Mouse (Mus musculus) forebrain, postnatal 0 days (tissue): Measurements from ENCODE around the gene Icam4. TPM values are rescaled to one million over a fixed set of nuclear protein-coding genes. Genes with fewer than 3 reads are reported as not detected.

ENCODE experiments used
- ATAC-seq: fragments of 200-750 bp; cut with Nextera tagmentation; 2 replicates; pipeline ENCODE4 v1.8.0; 2017; ENCODE audit warnings: mild to moderate bottlenecking, moderate library complexity
- DNase-seq: peaks from one replicate; pipeline ENCODE4 v3.0.0-alpha.2; 2015
- H3K27ac ChIP-seq: fragments of 300-500 bp; sonication (generic); 2 replicates; pipeline ENCODE4 v1.5.1; 2014; ENCODE audit warnings: low read depth, mild to moderate bottlenecking, antibody characterized with exemption, low read length, moderate library complexity, mixed read lengths
- H3K27me3 ChIP-seq: fragments of 300-500 bp; sonication (generic); 2 replicates; pipeline ENCODE4 v1.6.1; 2014; ENCODE audit warnings: mild to moderate bottlenecking, low read length, mixed read lengths; ENCODE audit not compliant: insufficient read depth
- H3K36me3 ChIP-seq: fragments of 300-500 bp; sonication (generic); 2 replicates; pipeline ENCODE4 v1.6.1; 2014; ENCODE audit warnings: mild to moderate bottlenecking, moderate library complexity; ENCODE audit not compliant: insufficient read depth
- H3K4me1 ChIP-seq: fragments of 300-500 bp; sonication (generic); 2 replicates; pipeline ENCODE4 v1.6.1; 2014; ENCODE audit warnings: antibody characterized with exemption; ENCODE audit not compliant: insufficient read depth
- H3K4me2 ChIP-seq: fragments of 300-500 bp; sonication (generic); 2 replicates; pipeline ENCODE4 v1.6.1; 2014; ENCODE audit warnings: low read depth, mild to moderate bottlenecking, moderate library complexity
- H3K4me3 ChIP-seq: fragments of 300-500 bp; sonication (generic); 2 replicates; pipeline ENCODE4 v1.5.1; 2014; ENCODE audit warnings: low read depth, low read length, mixed read lengths
- H3K9ac ChIP-seq: fragments of 300-500 bp; sonication (generic); 2 replicates; pipeline ENCODE4 v1.6.1; 2014; ENCODE audit warnings: mild to moderate bottlenecking
- H3K9me3 ChIP-seq: fragments of 300-500 bp; sonication (generic); 2 replicates; pipeline ENCODE4 v1.6.1; 2016; ENCODE audit warnings: low read length
- CTCF ChIP-seq: sonication (generic); IDR thresholded peaks from 2 replicates; pipeline ENCODE4 v1.5.1; 2016; ENCODE audit warnings: antibody characterized with exemption, control low read depth, low read depth
- WGBS: fragments of 180-500 bp; shearing (Covaris S2); extraction: QIAGEN DNeasy Blood & Tissue Kit; methylation state at CpG from one replicate; pipeline ENCODE4 v1.1.7; 2014; 5-methylcytosine and 5-hydroxymethylcytosine counted together
- polyA plus RNA-seq: library from polyadenylated mRNA; unstranded; fragments of >200 nt; fragmentation: Nextera tagmentation; extraction: Ambion mirVana; gene quantifications from 2 replicates; pipeline ENCODE4 v1.2.1, GENCODE M21; 2015
- total RNA-seq: library from RNA; depleted of rRNA; stranded (reverse); fragments of >200 nt; gene quantifications from 2 replicates; pipeline ENCODE4 v1.2.3, GENCODE M21; 2014

Gene Icam4
- total and polyA plus RNA-seq, 2 experiments from 2014 or later = not detected

DNA sequence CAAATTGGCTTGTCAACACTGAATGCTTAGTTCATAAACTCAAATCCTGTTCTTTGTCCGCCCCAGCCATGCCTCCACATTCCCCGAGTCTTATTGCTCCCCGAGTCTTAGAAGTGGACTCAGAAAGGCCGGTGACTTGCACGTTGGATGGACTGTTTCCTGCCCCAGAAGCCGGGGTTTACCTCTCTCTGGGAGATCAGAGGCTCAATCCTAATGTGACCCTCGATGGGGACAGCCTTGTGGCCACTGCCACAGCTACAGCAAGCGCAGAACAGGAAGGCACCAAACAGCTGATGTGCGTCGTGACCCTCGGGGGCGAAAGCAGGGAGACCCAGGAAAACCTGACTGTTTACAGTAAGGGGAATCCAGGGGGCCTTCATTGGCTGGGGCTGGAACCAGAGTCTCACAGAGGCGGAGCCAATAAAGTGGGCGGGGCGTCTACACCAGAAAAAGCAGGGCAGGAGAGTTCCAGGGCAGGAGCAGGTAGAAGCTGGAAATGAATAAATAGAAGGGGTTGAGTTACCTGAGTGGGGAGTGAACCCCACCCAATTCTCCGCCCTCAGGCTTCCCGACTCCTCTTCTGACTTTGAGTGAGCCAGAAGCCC lies 5.4 kb downstream of the Icam4 start:
- Histone ChIP-seq H3K36me3 (no peaks in the 10 kb centered on the region), H3K9ac (no peak overlapping the region), H3K27ac (no peak overlapping the region), H3K27me3 (peaks cover 64% of the 10 kb centered on the region), H3K9me3 (no peaks in the 10 kb centered on the region), H3K4me3 (no peak overlapping the region), H3K4me2 (0 out of 2 replicates have a peak overlapping the region, but pooled peaks have one; percentile 2), H3K4me1 (peaks cover 13% of the 10 kb centered on the region)
- ATAC-seq (no peak), DNase-seq (no peak)
- WGBS = 7% methylated on average over 17 of the region's 17 CpGs
- no peak for TF ChIP-seq CTCF

DNA sequence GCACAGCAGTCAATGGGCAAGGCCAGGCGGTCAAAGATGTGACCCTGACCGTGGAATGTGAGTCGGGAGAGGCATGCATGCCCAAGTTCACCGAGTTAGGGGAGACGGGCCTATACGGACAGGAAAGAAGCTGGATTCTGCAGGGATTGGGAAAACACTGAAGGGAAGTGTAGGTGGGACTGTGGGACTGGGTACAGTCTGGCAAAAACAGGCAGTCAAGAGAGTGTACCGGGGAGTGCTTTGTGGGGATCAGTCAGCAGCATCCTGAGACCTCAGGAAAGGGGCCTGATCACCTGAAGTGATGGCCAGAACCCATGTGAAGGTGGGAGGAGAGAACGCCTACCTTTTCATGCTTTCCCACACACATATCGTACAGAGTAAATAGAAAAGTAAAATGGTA lies 6.4 kb downstream of the Icam4 start:
- H3K27me3 ChIP-seq = peaks cover 55% of the 10 kb centered on the region
- TF ChIP-seq CTCF = no peak
- no peaks in the 10 kb centered on the region for H3K36me3 ChIP-seq
- no peak overlapping the region for H3K9ac ChIP-seq
- H3K27ac ChIP-seq = no peak overlapping the region
- WGBS = 20% methylated on average over 9 of the region's 9 CpGs
- peak overlapping the region; percentile 43; the same call in 1 of the 2 replicates for H3K4me3 ChIP-seq
- H3K4me2 ChIP-seq = peak overlapping the region; percentile 79
- peaks cover 13% of the 10 kb centered on the region for H3K4me1 ChIP-seq
- no peaks in the 10 kb centered on the region for H3K9me3 ChIP-seq
- DNase-seq (no peak), ATAC-seq (no peak)

DNA sequence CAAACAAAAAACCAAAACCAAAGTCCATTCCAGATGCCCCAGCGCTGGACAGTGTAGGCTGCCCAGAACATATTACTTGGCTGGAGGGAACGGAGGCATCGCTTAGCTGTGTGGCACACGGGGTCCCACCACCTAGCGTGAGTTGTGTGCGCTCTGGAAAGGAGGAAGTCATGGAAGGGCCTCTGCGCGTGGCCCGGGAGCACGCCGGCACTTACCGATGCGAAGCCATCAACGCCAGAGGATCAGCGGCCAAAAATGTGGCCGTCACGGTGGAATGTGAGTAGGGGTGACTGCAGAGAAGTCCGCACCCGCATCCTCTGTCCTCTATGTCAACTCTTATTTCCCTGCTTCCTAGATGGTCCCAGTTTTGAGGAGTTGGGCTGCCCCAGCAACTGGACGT lies 7.0 kb downstream of the Icam4 start:
- Histone ChIP-seq H3K4me2 (peak overlapping the region; percentile 79), H3K9me3 (no peaks in the 10 kb centered on the region), H3K27ac (no peak overlapping the region), H3K4me1 (peaks cover 13% of the 10 kb centered on the region), H3K9ac (no peak overlapping the region), H3K4me3 (peak overlapping the region; percentile 43), H3K36me3 (no peaks in the 10 kb centered on the region), H3K27me3 (peaks cover 55% of the 10 kb centered on the region)
- no peak for ATAC-seq
- TF ChIP-seq CTCF = no peak
- no peak for DNase-seq
- WGBS = 7% methylated on average over 20 of the region's 20 CpGs

- ATAC-seq (no peak), DNase-seq (peak; percentile 9)
- Histone ChIP-seq H3K4me1 (peaks cover 13% of the 10 kb centered on the region), H3K4me3 (peak overlapping the region; percentile 43), H3K4me2 (peak overlapping the region; percentile 79), H3K27me3 (peaks cover 55% of the 10 kb centered on the region), H3K9me3 (no peaks in the 10 kb centered on the region), H3K36me3 (no peaks in the 10 kb centered on the region), H3K9ac (peak overlapping the region; percentile 67; the same call in 1 of the 2 replicates), H3K27ac (no peak overlapping the region)
- 2% methylated on average over 22 of the region's 22 CpGs for WGBS
- no peak for TF ChIP-seq CTCF
Observed at GRCm38 (mm10) chr9:21036666-21037065, 7.5 kb downstream of the Icam4 start.

GRCm38 (mm10) chr9:21037481-21037891 lies 8.3 kb downstream of the Icam4 start:
- H3K4me2 ChIP-seq = peak overlapping the region; percentile 79
- peak overlapping the region; percentile 67 for H3K9ac ChIP-seq
- WGBS = 2% methylated on average over 31 of the region's 31 CpGs
- peaks cover 55% of the 10 kb centered on the region for H3K27me3 ChIP-seq
- peaks cover 13% of the 10 kb centered on the region for H3K4me1 ChIP-seq
- peak overlapping the region; percentile 43 for H3K4me3 ChIP-seq
- ATAC-seq (peak; percentile 84), DNase-seq (peak; percentile 76)
- TF ChIP-seq CTCF = no peak
- no peaks in the 10 kb centered on the region for H3K9me3 ChIP-seq
- no peaks in the 10 kb centered on the region for H3K36me3 ChIP-seq
- H3K27ac ChIP-seq = no peak overlapping the region

DNA sequence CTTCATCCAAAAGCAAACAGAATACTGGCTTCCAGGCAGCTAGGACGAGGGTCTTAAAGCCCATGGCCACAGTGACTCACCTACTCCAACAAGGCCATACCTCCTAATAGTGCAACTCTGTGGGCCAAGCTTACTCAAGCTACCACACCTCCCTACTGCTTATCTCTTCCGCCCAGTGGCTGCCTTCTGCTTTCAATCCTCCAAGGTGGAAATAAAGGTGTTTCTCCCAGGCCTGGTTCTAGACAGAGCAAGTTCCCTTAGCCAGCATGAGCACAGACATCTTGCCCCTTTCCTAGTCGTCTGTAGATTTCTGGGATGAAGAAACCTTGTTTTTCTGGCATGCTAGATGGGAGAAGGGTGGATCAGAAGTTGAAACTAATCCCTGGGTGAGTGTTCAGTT lies 10.6 kb downstream of the Icam4 start:
- H3K4me3 ChIP-seq = no peak overlapping the region
- no peak overlapping the region for H3K4me2 ChIP-seq
- H3K36me3 ChIP-seq = no peaks in the 10 kb centered on the region
- no peak for DNase-seq
- TF ChIP-seq CTCF = no peak
- 73% methylated on average over 3 of the region's 3 CpGs for WGBS
- peaks cover 4% of the 10 kb centered on the region; the same call in 1 of the 2 replicates for H3K4me1 ChIP-seq
- H3K27ac ChIP-seq = no peak overlapping the region
- H3K27me3 ChIP-seq = peaks cover 35% of the 10 kb centered on the region
- H3K9me3 ChIP-seq = no peaks in the 10 kb centered on the region
- no peak for ATAC-seq
- no peak overlapping the region for H3K9ac ChIP-seq

GRCm38 (mm10) chr9:21041308-21041707 lies 12.1 kb downstream of the Icam4 start:
- Histone ChIP-seq H3K9me3 (no peaks in the 10 kb centered on the region), H3K9ac (no peak overlapping the region), H3K4me3 (no peak overlapping the region), H3K4me1 (no peaks in the 10 kb centered on the region; the same call in 1 of the 2 replicates), H3K27me3 (peaks cover 19% of the 10 kb centered on the region), H3K36me3 (no peaks in the 10 kb centered on the region), H3K4me2 (no peak overlapping the region), H3K27ac (no peak overlapping the region)
- WGBS = 40% methylated on average over 4 of the region's 4 CpGs
- ATAC-seq = no peak
- no peak for DNase-seq
- no peak for TF ChIP-seq CTCF
